Mouse (Mus musculus) heart, postnatal 14 days (tissue): ENCODE data around the gene Rasgrp3. TPM values are rescaled to one million over a fixed set of nuclear protein-coding genes. Genes with fewer than 3 reads are reported as not detected.
A peak's percentile ranks its signal among the peaks of the same experiment; 100 is the strongest.

ENCODE experiments used
- DNase-seq, 2 experiments: peaks; one replicate each; pipeline ENCODE4 v3.0.0; 2021 to 2022
- intact Hi-C: fragments of 180-260 bp; cut with DNase I; formaldehyde crosslinking; loops from one replicate; pipeline ENCODE4 v1.15.1; 2025
- long read RNA-seq, 2 experiments: library from polyadenylated mRNA; stranded (forward); transcript quantifications; one replicate each; pipeline ENCODE4 v2.0.0; 2021
- total RNA-seq, 2 experiments: library from RNA; stranded (reverse); gene quantifications; 2 replicates each; pipeline ENCODE4 v1.2.3; 2021

The Rasgrp3 gene
- total RNA-seq: 10 to 100 TPM; 38.4 to 38.9 TPM
- long read RNA-seq, experiment 1, full-length matches to known transcripts: 4 of 12 reads
- long read RNA-seq, experiment 1, partial matches to known transcripts: 4 of 12 reads
- long read RNA-seq, experiment 1, other reads (novel, unspliced or antisense): 4 of 12 reads
- long read RNA-seq, experiment 2, full-length matches to known transcripts: 6 of 14 reads
- long read RNA-seq, experiment 2, partial matches to known transcripts: 3 of 14 reads
- long read RNA-seq, experiment 2, other reads (novel, unspliced or antisense): 5 of 14 reads

GRCm38 (mm10) chr17:75435599-75435998 is at the start of gene Rasgrp3:
Rasgrp3 (plus strand) TSS chr17:75435896.
- intact Hi-C loops: no loop called here
- peak; percentile 33 to 38 for DNase-seq

GRCm38 (mm10) chr17:75388402-75388801 is 47.3 kb upstream of the Rasgrp3 start:
- no peak for DNase-seq
- intact Hi-C loops: no loop called here

GRCm38 (mm10) chr17:75390142-75390541 is 45.6 kb upstream of the Rasgrp3 start:
- intact Hi-C loops: no loop called here
- no peak for DNase-seq

- DNase-seq: no peak
- intact Hi-C loops: no loop called here
These were observed 44.1 kb upstream of the Rasgrp3 start for GRCm38 (mm10) chr17:75391429-75392192.

GRCm38 (mm10) chr17:75406405-75406804 is 29.3 kb upstream of the Rasgrp3 start:
- DNase-seq: peak in 1 of 2 experiments; percentile 19
- intact Hi-C loops: loop anchor here (10.0 kb wide), 1 partner anchor 128 kb away; no protein-coding TSS in a partner anchor

GRCm38 (mm10) chr17:75416861-75417260 is 18.8 kb upstream of the Rasgrp3 start:
- DNase-seq: no peak
- intact Hi-C loops: no loop called here

GRCm38 (mm10) chr17:75434152-75434551 is 1.5 kb upstream of the Rasgrp3 start:
- intact Hi-C loops: no loop called here
- DNase-seq: no peak

- no peak for DNase-seq
- intact Hi-C loops: no loop called here
These were observed 825 bp upstream of the Rasgrp3 start for GRCm38 (mm10) chr17:75434871-75435270.

- no peak for DNase-seq
- intact Hi-C loops: no loop called here
These were observed 399 bp downstream of the Rasgrp3 start for GRCm38 (mm10) chr17:75436095-75436494.

GRCm38 (mm10) chr17:75436819-75437218 is 1.1 kb downstream of the Rasgrp3 start:
- intact Hi-C loops: no loop called here
- DNase-seq: no peak

GRCm38 (mm10) chr17:75437239-75437750 is 1.6 kb downstream of the Rasgrp3 start:
- intact Hi-C loops: no loop called here
- no peak for DNase-seq

GRCm38 (mm10) chr17:75438162-75438561 is 2.5 kb downstream of the Rasgrp3 start:
- intact Hi-C loops: no loop called here
- no peak for DNase-seq

- DNase-seq: no peak
- intact Hi-C loops: no loop called here
These were observed 3.4 kb downstream of the Rasgrp3 start for GRCm38 (mm10) chr17:75439062-75439461.

GRCm38 (mm10) chr17:75440619-75441018 is 4.9 kb downstream of the Rasgrp3 start:
- intact Hi-C loops: no loop called here
- DNase-seq: no peak

- DNase-seq: no peak
- intact Hi-C loops: no loop called here
These were observed 5.6 kb downstream of the Rasgrp3 start for GRCm38 (mm10) chr17:75441260-75441830.

- intact Hi-C loops: no loop called here
- no peak for DNase-seq
These were observed 6.7 kb downstream of the Rasgrp3 start for GRCm38 (mm10) chr17:75442352-75442751.

- intact Hi-C loops: no loop called here
- no peak for DNase-seq
These were observed 7.4 kb downstream of the Rasgrp3 start for GRCm38 (mm10) chr17:75443064-75443621.

- intact Hi-C loops: no loop called here
- DNase-seq: no peak
These were observed 12.6 kb downstream of the Rasgrp3 start for GRCm38 (mm10) chr17:75448257-75448656.

GRCm38 (mm10) chr17:75449022-75449421 is 13.3 kb downstream of the Rasgrp3 start:
- intact Hi-C loops: no loop called here
- DNase-seq: no peak

- DNase-seq: no peak
- intact Hi-C loops: no loop called here
These were observed 16.6 kb downstream of the Rasgrp3 start for GRCm38 (mm10) chr17:75452313-75452712.

- intact Hi-C loops: no loop called here
- DNase-seq: no peak
These were observed 17.9 kb downstream of the Rasgrp3 start for GRCm38 (mm10) chr17:75453639-75454038.
